Mouse (Mus musculus) left cerebral cortex, postnatal 10 days (tissue): ENCODE measurements at regions not wholly inside any gene's neighbourhood (a gene's known extent, or its start where the extent isn't known, plus 50 kb on each side); places are given as distances from the start of the nearest gene placed in this dataset.

Experiments used
- DNase-seq, 2 experiments: peaks; one replicate each; pipeline ENCODE4 v3.0.0; 2021 to 2022; ENCODE audit warnings: low spot score in 2 of 2, mixed read lengths in 1 of 2; ENCODE audit errors: extremely low spot score in 1 of 2
- intact Hi-C: fragments of 180-260 bp; cut with DNase I; formaldehyde crosslinking; loops from one replicate; pipeline ENCODE4 v1.15.1; 2025

DNA sequence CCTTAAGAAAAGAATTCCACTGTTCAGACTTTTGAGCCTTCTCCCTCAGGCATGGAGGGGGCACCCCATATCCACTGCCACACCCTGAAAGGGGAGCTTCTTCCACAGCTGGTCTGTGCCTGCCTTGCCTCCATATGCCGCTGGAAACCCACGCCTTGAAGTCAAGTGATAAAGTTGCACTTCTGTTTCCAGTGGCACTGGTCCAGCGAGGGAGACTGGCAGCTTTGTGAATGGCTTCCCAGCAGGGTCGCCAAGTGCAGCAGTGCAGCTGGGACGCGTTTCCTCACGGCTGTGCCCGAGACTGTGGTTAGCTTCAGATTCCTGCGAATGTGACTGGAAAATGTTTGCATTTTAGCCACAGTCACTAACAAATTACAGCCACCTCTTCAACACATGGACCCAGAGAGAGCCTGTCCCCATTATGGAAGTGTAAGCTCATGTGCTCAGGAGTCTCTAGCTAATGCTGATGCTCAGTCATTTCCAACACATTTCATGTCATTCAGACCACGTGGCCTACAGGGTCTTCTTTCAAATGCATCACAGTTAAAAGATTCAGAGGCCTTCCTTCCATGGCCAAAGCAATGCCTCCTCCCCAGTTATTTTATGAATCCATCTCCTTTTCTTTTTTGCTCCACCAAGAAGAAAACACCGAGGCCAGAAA lies 557.2 kb upstream of the Mpdz start:
- intact Hi-C loops = no loop called here
- peak; percentile 26 to 68 for DNase-seq

DNA sequence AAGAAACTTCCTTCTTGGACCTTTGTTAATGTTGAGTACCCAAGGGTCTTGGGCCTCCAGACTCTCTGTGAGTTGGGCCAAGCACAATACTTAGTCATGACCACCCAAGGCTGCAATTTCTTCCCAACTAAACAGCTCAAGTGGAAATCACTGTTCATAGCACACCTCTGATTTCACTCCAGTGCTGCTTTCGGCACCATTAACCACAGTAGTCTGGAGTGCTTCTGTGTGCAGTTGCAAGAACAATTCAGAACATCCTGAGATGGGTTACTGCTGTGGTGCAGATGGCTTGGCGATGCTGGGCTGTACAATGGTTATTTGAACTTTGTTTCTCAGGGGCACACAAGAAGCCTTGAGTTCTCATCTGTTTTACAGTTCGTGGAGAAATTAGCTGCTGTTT lies 556.5 kb upstream of the Mpdz start:
- intact Hi-C loops = no loop called here
- no peak for DNase-seq

- no peak for DNase-seq
These were observed 553.8 kb upstream of the Mpdz start for GRCm38 (mm10) chr4:81996445-81996844.

DNA sequence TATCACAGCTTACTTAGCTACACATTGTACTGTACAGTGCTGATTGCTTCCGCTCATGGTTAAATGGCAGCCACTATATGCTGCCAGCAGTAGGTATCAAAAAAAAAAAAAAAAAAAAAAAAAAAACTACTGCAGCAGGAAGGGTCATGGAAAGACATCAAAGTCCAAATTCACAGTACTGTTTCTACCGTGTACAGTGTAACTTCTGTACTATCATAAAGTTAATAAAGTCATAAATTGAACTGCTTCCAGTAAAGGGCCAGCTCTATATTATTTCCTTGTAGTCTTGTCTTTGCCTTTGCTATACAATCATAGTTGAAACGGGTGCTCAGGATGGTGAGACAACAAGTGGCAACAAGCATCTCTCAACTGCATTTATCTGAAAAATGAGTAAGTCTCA lies 552.6 kb upstream of the Mpdz start:
- intact Hi-C loops = no loop called here
- DNase-seq = no peak

More at GRCm38 (mm10) chr4:81996445-81996844, 553.8 kb upstream of the Mpdz start:
- intact Hi-C loops = no loop called here

GRCm38 (mm10) chr4:81988796-81989195 lies 546.2 kb upstream of the Mpdz start:
- intact Hi-C loops = no loop called here

GRCm38 (mm10) chr4:81986616-81987015 lies 544.0 kb upstream of the Mpdz start:
- no peak for DNase-seq
- intact Hi-C loops = no loop called here

More at GRCm38 (mm10) chr4:81988796-81989195, 546.2 kb upstream of the Mpdz start:
- no peak for DNase-seq

GRCm38 (mm10) chr4:81981811-81982210 lies 539.2 kb upstream of the Mpdz start:
- no peak for DNase-seq

GRCm38 (mm10) chr4:81970472-81970871 lies 527.9 kb upstream of the Mpdz start:
- no peak for DNase-seq
- intact Hi-C loops = no loop called here

More at GRCm38 (mm10) chr4:81981811-81982210, 539.2 kb upstream of the Mpdz start:
- intact Hi-C loops = no loop called here

- DNase-seq = no peak
- intact Hi-C loops = no loop called here
These were observed 527.1 kb upstream of the Mpdz start for GRCm38 (mm10) chr4:81969621-81970115.

DNA sequence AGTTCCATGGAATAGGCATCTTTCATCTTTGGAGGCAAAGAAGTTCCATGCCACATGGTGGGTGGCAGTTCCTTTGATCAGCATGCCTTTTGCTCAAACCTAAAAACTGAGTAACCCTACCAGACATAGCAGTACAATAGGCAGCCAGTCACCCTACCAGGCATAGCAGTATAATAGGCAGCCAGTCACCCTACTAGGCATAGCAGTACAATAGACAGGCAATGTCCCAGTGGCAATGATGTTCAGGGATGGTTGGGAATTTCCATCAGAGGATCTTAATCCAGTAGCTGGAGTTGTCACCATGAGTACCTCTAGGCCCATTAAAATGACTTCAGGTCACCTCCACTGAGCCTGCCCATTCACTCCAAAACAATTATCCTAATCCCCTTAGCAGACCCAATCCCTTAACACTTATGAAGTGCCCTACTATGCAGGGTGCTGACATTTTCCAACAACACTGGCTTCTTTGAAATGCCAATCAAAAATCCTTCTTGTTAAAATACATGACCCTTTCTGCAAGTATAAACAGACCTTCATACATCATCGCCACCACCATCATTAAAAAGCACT lies 523.5 kb upstream of the Mpdz start:
- intact Hi-C loops = no loop called here
- no peak for DNase-seq

GRCm38 (mm10) chr4:81963112-81963511 lies 520.5 kb upstream of the Mpdz start:
- no peak for DNase-seq

DNA sequence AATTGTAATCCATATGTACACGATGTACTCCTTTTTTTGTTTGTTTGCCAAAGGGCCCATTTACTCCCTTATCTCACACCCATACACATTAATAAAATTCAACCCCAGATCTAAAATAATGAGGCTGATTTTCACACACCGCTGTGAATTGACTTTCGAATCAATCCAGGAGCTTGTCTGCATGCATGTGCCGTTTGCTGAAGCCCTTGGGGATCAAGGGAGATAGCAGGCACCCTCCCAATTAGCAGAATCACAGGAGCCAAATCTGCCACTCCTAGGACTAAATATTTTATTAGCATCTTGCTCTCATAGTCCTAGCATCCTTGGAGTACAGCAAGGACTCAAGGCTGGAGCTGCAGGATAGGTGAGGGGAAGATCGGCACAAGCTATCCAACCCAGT lies 520.0 kb upstream of the Mpdz start:
- intact Hi-C loops = no loop called here
- no peak for DNase-seq

More at GRCm38 (mm10) chr4:81963112-81963511, 520.5 kb upstream of the Mpdz start:
- intact Hi-C loops = no loop called here

GRCm38 (mm10) chr4:81960552-81961534 lies 518.2 kb upstream of the Mpdz start:
- DNase-seq = no peak
- intact Hi-C loops = no loop called here

GRCm38 (mm10) chr4:81956926-81957694 lies 514.5 kb upstream of the Mpdz start:
- intact Hi-C loops = no loop called here
- DNase-seq = no peak

DNA sequence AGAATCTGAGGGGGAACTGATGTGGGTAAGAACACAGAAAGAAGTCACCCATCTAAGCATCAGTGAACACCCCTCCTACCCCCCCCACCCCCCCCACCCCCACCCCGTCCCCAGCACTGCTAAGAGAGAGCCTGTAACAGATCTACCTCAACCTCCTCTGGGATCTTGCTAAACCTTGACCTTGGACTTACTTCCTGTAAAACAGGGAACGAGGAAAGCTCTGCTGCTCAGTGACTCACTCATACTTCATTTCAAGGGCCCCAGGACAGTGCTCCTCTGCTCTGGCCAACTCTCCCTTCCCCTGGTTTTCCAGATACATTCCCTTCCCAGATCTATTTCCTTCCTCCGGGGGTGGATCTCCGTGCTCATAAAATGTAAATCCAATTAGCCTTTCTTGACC lies 510.4 kb upstream of the Mpdz start:
- no peak for DNase-seq
- intact Hi-C loops = no loop called here

GRCm38 (mm10) chr4:81937384-81937783 lies 494.8 kb upstream of the Mpdz start:
- DNase-seq = peak; percentile 19 to 24
- intact Hi-C loops = no loop called here

DNA sequence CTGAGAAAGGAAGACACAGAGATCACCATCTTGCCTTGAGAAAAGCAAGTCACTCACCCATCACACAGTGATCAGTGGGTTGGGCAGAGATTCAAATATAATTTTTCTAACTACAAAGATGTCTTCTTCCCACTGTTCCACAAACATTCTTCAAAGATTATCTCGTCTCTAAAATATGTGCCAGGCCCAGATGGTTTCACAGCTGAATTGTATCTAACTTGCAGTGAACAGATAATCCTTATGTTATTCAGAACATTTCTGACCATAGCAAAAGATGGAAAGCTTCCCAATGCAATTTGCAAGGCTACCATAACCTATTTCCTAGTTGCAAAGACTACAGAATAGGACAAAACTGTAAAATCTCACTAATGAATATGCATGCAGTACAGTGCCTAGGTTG lies 488.3 kb upstream of the Mpdz start:
- DNase-seq = no peak

DNA sequence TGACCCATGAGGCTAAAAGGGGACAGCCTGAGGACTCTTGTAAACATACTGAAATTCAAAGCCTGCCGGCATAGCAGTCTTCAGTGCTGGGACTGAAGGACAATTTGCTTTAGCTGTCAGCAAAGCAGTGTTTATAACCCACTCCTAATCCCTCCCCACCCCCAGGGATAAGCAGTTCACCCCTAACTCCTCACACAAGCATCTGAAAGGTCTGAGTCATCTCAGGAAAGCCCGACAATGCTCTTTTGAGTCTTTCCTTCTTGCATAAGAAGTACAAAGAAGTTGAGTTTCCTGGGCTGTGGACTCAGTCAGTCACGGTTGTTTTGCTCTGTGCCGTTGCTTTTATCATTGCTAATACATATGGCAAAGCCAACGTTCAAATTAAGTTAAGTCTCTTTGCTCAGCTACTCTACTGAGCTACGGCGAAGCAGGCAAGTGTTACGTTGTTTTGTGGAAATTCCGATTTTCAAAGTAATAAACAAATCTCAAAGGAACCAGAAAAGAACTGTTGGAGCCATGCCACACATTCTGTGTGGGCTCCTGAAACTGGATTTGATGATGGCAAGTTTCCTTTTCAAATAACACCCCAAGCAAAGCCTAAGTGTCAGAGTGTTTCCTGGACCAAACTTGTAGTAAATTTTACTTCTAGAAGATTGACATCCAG lies 486.1 kb upstream of the Mpdz start:
- DNase-seq = no peak
- intact Hi-C loops = no loop called here

More for the DNA sequence above, 488.3 kb upstream of the Mpdz start:
- intact Hi-C loops = no loop called here
